Mouse (Mus musculus): Measurements from ENCODE around the gene Rcn3.

DNA sequence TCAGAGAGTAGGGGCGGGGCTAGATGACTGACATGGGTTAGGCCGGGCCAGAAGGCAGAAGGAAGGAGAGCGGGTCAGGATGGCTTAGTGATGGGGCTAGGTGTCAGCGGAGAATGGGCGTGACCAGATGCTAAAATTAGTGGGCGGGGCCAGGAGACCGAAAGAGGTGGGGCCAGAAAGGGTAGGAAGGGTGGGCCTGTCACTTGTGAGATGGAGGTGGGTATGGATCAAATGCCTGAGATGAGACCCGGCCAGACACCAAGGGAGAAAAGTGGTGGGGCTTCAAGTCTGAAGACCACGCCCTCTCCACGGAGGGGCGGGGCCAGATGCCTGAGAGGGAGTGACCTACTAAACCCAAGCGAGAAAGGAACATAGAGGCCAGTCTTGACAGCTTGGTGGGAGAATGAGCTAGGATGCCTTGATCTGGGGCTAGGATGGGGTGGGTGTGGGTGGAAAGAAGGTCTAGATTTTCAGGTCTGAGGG, 42.6 kb upstream of the Rcn3 start:
- no peak for TF ChIP-seq TAL1 (IDR thresholded peaks at IDR 0.05; ENCODE audit: low read length)
- no peak for TF ChIP-seq GATA1 (IDR thresholded peaks at IDR 0.05; ENCODE audit: low read length)

Data from erythroblast, embryonic 14.5 days (primary cell).